Mouse (Mus musculus): Measurements from ENCODE around the gene Ccdc58. TPM values are rescaled to one million over a fixed set of nuclear protein-coding genes. Genes with fewer than 3 reads are reported as not detected.
"Not testable (repeated sequence)": the region's sequence is repeated elsewhere in the genome, so short reads cannot be mapped to it uniquely, and the experiment has no call there.

The Ccdc58 gene
- total RNA-seq, 2 experiments from 2014 or later, result 19.4 to 19.8 TPM

DNA sequence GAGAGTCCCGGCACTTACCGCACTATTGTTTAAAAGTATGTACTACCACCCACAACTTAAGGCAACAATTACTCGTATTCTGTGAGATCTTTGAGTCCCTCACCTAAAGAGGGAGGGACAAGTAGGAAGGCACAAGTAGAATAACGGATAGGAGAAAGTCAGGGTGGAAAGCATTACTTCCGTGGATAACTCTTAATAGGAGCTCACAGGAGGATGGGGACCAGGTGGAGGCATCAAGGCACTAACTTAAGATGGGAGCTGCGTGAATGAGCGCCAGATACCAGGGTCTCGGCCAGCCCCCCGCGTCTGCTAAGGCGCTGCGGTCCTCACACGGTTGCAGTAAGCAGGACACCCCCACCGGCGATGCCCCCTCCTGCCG is 425 bp upstream of the Ccdc58 start:
- intact Hi-C loops (cut with DNase I), result loop anchor here (2.0 to 10.0 kb wide), 4 partner anchors 30 to 944 kb away; partner anchors contain the start of genes Iqcb1, Polq and Wdr5b
- DNase-seq (ENCODE audit: low spot score in 2 of 2), result no peak

GRCm38 (mm10) chr16:36072410-36073011 is 1.0 kb downstream of the Ccdc58 start:
- no peak for DNase-seq (ENCODE audit: low spot score in 2 of 2)
- intact Hi-C loops (cut with DNase I), result loop anchor here (5.0 to 10.0 kb wide), 3 partner anchors 90 to 942 kb away; partner anchors contain the start of genes Iqcb1 and Polq

GRCm38 (mm10) chr16:36074772-36075171 is 3.3 kb downstream of the Ccdc58 start:
- intact Hi-C loops (cut with DNase I), result loop anchor here (5.0 to 10.0 kb wide), 3 partner anchors 92 to 940 kb away; partner anchors contain the start of genes Iqcb1 and Polq
- no peak for DNase-seq (ENCODE audit: low spot score in 2 of 2)

- intact Hi-C loops (cut with DNase I), result loop anchor here (10.0 kb wide), 2 partner anchors 745 to 935 kb away; partner anchors contain the start of genes Iqcb1 and Polq
- DNase-seq (ENCODE audit: low spot score in 2 of 2), result no peak
These were observed 8.4 kb downstream of the Ccdc58 start for GRCm38 (mm10) chr16:36079916-36080315.

GRCm38 (mm10) chr16:36087846-36088245 is 16.4 kb downstream of the Ccdc58 start:
- intact Hi-C loops (cut with DNase I), result no loop called here
- DNase-seq (ENCODE audit: low spot score in 2 of 2), result no peak

- no peak for DNase-seq (ENCODE audit: low spot score in 2 of 2)
- intact Hi-C loops (cut with DNase I), result no loop called here
These were observed 17.6 kb downstream of the Ccdc58 start for GRCm38 (mm10) chr16:36089065-36089464.

GRCm38 (mm10) chr16:36089850-36090616 is 18.5 kb downstream of the Ccdc58 start:
- intact Hi-C loops (cut with DNase I), result no loop called here

GRCm38 (mm10) chr16:36090785-36091509 is 19.5 kb downstream of the Ccdc58 start:
- intact Hi-C loops (cut with DNase I), result no loop called here
- DNase-seq (ENCODE audit: low spot score in 2 of 2), result no peak

More at GRCm38 (mm10) chr16:36089850-36090616, 18.5 kb downstream of the Ccdc58 start:
- no peak for DNase-seq (ENCODE audit: low spot score in 2 of 2)

- DNase-seq (ENCODE audit: low spot score in 2 of 2), result no peak
These were observed 22.6 kb downstream of the Ccdc58 start for GRCm38 (mm10) chr16:36094079-36094478.

DNA sequence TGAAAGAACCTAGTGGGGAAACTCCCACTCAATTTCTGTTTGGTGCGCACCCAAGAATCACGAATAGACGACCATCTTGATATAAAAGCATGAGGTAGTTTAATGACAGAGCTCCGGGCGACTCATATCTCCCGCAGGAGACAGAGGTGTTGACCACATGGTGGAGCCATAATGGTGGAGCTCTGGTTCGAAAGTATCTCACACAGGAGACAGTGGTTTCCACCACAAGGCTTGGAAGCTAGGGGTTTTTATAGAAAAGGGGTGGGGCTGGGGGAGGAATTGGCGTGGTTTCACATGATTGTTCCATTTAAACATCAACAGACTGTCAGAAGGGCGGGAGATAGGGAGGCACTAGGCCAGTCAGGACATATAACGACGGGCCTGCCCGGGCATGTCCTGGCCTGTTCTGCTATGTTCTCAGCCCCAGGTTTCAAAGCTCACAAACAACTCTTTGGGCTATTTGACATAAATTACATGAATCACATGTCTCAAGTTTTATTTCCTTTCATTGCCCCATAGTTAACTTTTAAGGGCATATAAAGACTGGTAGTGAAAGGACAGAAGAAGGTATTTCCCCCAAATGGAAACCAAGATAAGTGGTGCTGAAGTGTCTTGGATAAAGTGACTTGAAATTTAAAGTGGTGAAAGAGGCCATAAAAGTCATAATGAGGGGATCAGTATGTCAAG is 26.5 kb downstream of the Ccdc58 start:
- intact Hi-C loops (cut with DNase I); DNase-seq (ENCODE audit: low spot score in 2 of 2): not testable (repeated sequence)

More at GRCm38 (mm10) chr16:36094079-36094478, 22.6 kb downstream of the Ccdc58 start:
- intact Hi-C loops (cut with DNase I), result no loop called here

- DNase-seq (ENCODE audit: low spot score in 2 of 2), result no peak
- intact Hi-C loops (cut with DNase I), result no loop called here
These were observed 30.0 kb downstream of the Ccdc58 start for GRCm38 (mm10) chr16:36101526-36101925.

DNA sequence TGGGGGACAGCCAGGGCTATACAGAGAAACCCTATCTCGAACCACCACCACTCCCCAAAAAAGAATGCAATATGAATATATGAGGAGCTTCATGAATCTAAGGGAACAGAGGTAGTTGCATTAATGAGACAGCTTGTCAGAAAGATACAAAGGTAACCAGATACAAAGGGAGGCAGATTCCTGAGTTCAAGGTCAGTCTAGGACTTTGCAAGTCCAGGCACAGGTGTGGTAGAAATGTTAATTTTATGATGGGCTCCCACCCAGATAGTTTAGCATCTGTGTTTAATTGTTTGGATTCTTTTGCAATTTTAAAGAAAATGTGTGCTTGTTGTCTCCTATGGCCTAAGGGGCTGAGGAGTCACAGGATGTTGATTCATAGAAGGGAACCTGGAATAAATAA is 30.7 kb downstream of the Ccdc58 start:
- intact Hi-C loops (cut with DNase I), result no loop called here
- no peak for DNase-seq (ENCODE audit: low spot score in 2 of 2)

DNA sequence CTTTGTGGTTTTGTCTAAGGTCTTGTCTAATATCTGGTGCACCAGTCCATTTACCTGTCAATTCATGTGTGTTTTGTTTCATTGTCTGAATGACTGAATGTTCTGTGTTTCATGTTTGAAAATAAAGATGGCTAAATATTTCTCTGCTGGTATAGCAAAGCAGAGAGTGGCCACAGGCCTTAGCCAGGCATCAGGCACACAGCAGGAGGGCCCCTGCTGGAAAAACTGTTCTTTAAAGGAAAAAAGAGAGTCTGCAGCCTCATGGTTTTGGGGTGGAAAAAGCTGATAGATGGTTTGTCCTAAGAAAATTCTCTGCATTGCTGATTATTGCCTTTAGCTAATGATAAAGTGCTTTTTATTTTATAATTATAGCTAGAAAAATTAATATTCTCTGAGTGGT is 40.0 kb downstream of the Ccdc58 start:
- intact Hi-C loops (cut with DNase I); DNase-seq (ENCODE audit: low spot score in 2 of 2): not testable (repeated sequence)

DNA sequence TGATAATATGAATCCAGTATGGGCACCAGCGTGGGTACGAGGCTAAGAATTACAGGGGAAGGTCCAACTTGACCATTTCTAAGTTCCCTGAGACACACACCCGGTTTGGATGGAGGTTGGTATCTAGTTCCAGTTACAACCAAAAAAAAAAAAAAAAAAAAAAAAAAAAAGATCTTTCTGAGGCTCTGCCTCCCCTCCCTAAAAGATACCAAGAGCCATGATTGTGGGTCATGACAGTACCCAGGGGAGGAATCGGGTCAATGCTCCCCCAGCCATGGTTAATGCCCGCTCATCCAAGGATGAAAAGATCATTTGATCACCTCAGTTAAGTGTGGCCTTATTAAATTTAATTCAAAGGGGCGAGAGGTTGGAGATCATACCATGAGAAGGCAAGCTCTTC is 44.3 kb downstream of the Ccdc58 start:
- DNase-seq (ENCODE audit: low spot score in 2 of 2); intact Hi-C loops (cut with DNase I): not testable (repeated sequence)

DNA sequence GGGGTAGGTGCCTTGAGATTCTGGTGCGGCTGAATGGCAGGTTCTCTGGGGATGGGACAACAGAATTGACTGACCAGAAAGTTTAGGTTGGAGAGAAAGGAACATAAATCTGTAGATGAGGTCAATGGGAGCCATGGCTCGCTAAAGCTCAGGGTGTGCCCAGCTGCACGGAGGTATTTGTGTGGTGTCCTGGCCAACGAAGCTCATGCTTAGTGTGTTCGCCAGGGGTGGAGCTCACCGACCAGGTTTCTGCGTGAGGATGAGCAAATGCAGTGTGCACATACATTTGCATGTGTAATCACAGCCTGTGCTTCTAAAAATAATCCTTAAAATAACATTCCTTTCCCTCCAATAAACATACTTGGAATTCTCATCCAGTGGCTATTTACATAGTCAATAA is 56.6 kb downstream of the Ccdc58 start:
- DNase-seq (ENCODE audit: low spot score in 2 of 2), result no peak
- intact Hi-C loops (cut with DNase I), result no loop called here

DNA sequence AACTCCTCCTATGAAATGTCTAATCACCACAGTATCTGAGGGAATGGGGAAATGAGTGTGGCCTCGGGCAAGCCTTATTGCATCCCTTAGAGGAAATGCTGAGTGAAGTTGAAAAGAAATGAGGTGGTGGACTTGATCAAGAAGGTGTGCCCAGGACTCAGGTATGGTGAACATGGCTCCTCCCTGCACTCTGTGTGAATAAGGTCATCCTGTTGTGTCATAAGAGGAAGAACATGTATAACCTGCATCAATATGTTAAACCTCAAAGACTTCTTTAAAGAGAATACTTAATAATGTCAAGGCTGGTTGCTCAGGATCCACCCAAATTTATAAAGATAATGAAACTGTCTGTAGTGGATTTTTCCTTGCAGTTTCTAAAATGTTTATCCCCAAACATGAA is 59.7 kb downstream of the Ccdc58 start, which contains the start of gene Csta1:
Csta1 (minus strand) TSS at position 101 of the 400 bp plus-strand sequence.
- intact Hi-C loops (cut with DNase I), result no loop called here
- DNase-seq (ENCODE audit: low spot score in 2 of 2), result no peak

GRCm38 (mm10) chr16:36138201-36138600 is 66.7 kb downstream of the Ccdc58 start:
- intact Hi-C loops (cut with DNase I), result no loop called here
- DNase-seq (ENCODE audit: low spot score in 2 of 2), result no peak
